Mouse (Mus musculus) kidney, adult 2 months (tissue): ENCODE results near the gene Rnf150.

Experiments
- CTCF ChIP-seq: fragments of 200-500 bp; conservative IDR thresholded peaks from 2 replicates; pipeline ENCODE4 v1.5.1; 2011; ENCODE audit warnings: low read depth, mild to moderate bottlenecking, control low read depth, low read length, moderate library complexity, mixed read lengths; ENCODE audit not compliant: insufficient read depth, insufficient read length
- POLR2A ChIP-seq: fragments of 200-500 bp; IDR thresholded peaks from one replicate; pipeline ENCODE4 v1.6.1; 2011; ENCODE audit warnings: low read depth, low read length, control low read depth

- TF ChIP-seq CTCF (no peak), POLR2A (no peak)
Observed at GRCm38 (mm10) chr8:83038575-83038974, 175.4 kb downstream of the Rnf150 start.
